Mouse (Mus musculus) E14TG2a.4 (cell line): ENCODE results near the gene Ndufa13.
A peak's percentile ranks its signal among the peaks of the same experiment; 100 is the strongest.

Experiments used
- H3K27me3 ChIP-seq: 2 replicates; pipeline ENCODE4 v1.6.1; 2014; ENCODE audit warnings: low read length, control low read depth; ENCODE audit not compliant: insufficient read depth
- H3K36me3 ChIP-seq: 2 replicates; pipeline ENCODE4 v1.6.1; 2014; ENCODE audit warnings: low read length, control low read depth; ENCODE audit not compliant: insufficient read depth
- H3K4me1 ChIP-seq: replicated peaks from 2 replicates; pipeline ENCODE4 v1.6.1; 2014; ENCODE audit warnings: low read depth, low read length, control low read depth
- H3K4me3 ChIP-seq: replicated peaks from 2 replicates; pipeline ENCODE4 v1.5.1; 2014; ENCODE audit warnings: mild to moderate bottlenecking, low read length
- H3K9me3 ChIP-seq: 2 replicates; pipeline ENCODE4 v1.6.1; 2014; ENCODE audit warnings: low read length, control low read depth
- CTCF ChIP-seq: conservative IDR thresholded peaks from 2 replicates; pipeline ENCODE4 v1.5.1; 2014; ENCODE audit warnings: low read length
- NANOG ChIP-seq: IDR thresholded peaks from 2 replicates; pipeline ENCODE4 v1.6.1; 2014; ENCODE audit warnings: borderline replicate concordance, low read length, mixed read lengths
- POU5F1 ChIP-seq: IDR thresholded peaks from 2 replicates; pipeline ENCODE4 v1.6.1; 2014; ENCODE audit warnings: low read length, borderline replicate concordance

Ndufa13 gene

DNA sequence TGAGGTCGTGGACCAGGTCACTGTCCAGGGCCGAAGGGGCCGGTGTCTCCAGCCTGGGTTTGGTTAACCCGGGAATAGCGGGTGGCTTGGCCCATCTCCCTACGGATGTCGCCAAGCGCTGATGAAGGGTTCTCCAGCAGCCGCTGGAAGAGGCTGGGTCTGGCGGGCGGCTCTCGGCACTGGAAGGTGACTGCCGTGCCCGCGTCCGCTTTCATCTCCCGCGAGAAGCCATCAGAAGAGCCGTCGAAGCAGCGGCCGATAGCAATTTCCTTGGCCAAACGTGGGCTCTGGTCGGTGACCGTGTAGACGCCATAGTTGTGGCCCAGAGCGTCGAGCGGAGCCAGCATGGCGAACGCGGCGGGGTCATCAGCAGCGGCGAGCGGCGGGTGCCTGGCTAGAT is 21.5 kb downstream of the Ndufa13 start:
- Histone ChIP-seq H3K4me3 (peak overlapping the region; percentile 75), H3K9me3 (no peaks in the 10 kb centered on the region), H3K27me3 (peaks cover 80% of the 10 kb centered on the region), H3K4me1 (peaks cover 42% of the 10 kb centered on the region), H3K36me3 (no peaks in the 10 kb centered on the region)
- TF ChIP-seq CTCF (no peak), POU5F1 (no peak), NANOG (no peak)

- TF ChIP-seq NANOG (no peak), POU5F1 (no peak), CTCF (no peak)
- Histone ChIP-seq H3K27me3 (peaks cover 69% of the 10 kb centered on the region), H3K9me3 (no peaks in the 10 kb centered on the region), H3K4me3 (no peak overlapping the region), H3K36me3 (no peaks in the 10 kb centered on the region), H3K4me1 (peaks cover 31% of the 10 kb centered on the region)
Observed at GRCm38 (mm10) chr8:69879678-69880077, 22.7 kb downstream of the Ndufa13 start.

GRCm38 (mm10) chr8:69877992-69878391 is 24.4 kb downstream of the Ndufa13 start:
- peaks cover 52% of the 10 kb centered on the region for H3K27me3 ChIP-seq
- H3K4me3 ChIP-seq = no peak overlapping the region
- peaks cover 21% of the 10 kb centered on the region for H3K4me1 ChIP-seq
- H3K9me3 ChIP-seq = no peaks in the 10 kb centered on the region
- no peaks in the 10 kb centered on the region for H3K36me3 ChIP-seq
- no peak for TF ChIP-seq POU5F1
- TF ChIP-seq NANOG = no peak
- no peak for TF ChIP-seq CTCF

GRCm38 (mm10) chr8:69877396-69877795 is 25.0 kb downstream of the Ndufa13 start:
- Histone ChIP-seq H3K36me3 (no peaks in the 10 kb centered on the region), H3K4me1 (peaks cover 17% of the 10 kb centered on the region)
- TF ChIP-seq CTCF = no peak
- no peak for TF ChIP-seq NANOG
- no peak for TF ChIP-seq POU5F1

GRCm38 (mm10) chr8:69876967-69877366 is 25.4 kb downstream of the Ndufa13 start:
- no peaks in the 10 kb centered on the region for H3K9me3 ChIP-seq
- H3K27me3 ChIP-seq = peaks cover 42% of the 10 kb centered on the region
- no peak for TF ChIP-seq POU5F1
- TF ChIP-seq CTCF = no peak
- TF ChIP-seq NANOG = no peak
- no peaks in the 10 kb centered on the region for H3K36me3 ChIP-seq
- H3K4me1 ChIP-seq = peaks cover 17% of the 10 kb centered on the region
- no peak overlapping the region for H3K4me3 ChIP-seq

More at GRCm38 (mm10) chr8:69877396-69877795, 25.0 kb downstream of the Ndufa13 start:
- Histone ChIP-seq H3K4me3 (no peak overlapping the region), H3K9me3 (no peaks in the 10 kb centered on the region), H3K27me3 (peaks cover 46% of the 10 kb centered on the region)

- Histone ChIP-seq H3K27me3 (peaks cover 33% of the 10 kb centered on the region), H3K4me3 (no peak overlapping the region), H3K9me3 (no peaks in the 10 kb centered on the region), H3K4me1 (peaks cover 17% of the 10 kb centered on the region), H3K36me3 (no peaks in the 10 kb centered on the region)
- TF ChIP-seq CTCF (no peak), POU5F1 (no peak), NANOG (no peak)
Observed at GRCm38 (mm10) chr8:69876097-69876496, 26.3 kb downstream of the Ndufa13 start.

- no peak for TF ChIP-seq NANOG
- no peak for TF ChIP-seq CTCF
- TF ChIP-seq POU5F1 = no peak
- Histone ChIP-seq H3K27me3 (peaks cover 19% of the 10 kb centered on the region), H3K36me3 (no peaks in the 10 kb centered on the region), H3K4me3 (no peak overlapping the region), H3K4me1 (peaks cover 6% of the 10 kb centered on the region), H3K9me3 (no peaks in the 10 kb centered on the region)
Observed at GRCm38 (mm10) chr8:69874654-69875053, 27.7 kb downstream of the Ndufa13 start.

DNA sequence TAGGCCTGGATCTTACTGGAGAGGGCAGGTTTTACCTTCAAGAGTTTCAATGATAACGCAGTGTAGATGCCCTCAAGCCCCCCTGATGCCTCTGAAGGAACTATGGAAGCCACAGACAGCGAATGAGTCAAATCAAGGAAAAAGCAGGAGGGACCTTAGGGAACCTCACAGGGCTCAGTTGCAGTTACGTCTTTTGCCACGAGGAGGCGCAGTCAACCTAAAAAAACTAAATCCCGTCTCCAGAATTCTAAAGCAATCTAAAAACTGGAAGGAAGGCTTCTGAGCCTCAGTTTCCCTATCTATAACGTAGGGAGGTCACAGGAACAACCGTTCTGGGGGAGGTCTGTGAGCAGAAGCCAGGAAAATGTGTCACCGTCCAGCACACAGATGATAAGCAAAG is 28.2 kb downstream of the Ndufa13 start:
- Histone ChIP-seq H3K27me3 (peaks cover 14% of the 10 kb centered on the region), H3K36me3 (no peaks in the 10 kb centered on the region), H3K4me3 (no peak overlapping the region), H3K9me3 (no peaks in the 10 kb centered on the region), H3K4me1 (peaks cover 6% of the 10 kb centered on the region)
- no peak for TF ChIP-seq NANOG
- TF ChIP-seq CTCF = peak; percentile 99

GRCm38 (mm10) chr8:69870907-69871306 is 31.5 kb downstream of the Ndufa13 start:
- Histone ChIP-seq H3K36me3 (no peaks in the 10 kb centered on the region), H3K27me3 (peaks cover 3% of the 10 kb centered on the region; the same call in 1 of the 2 replicates), H3K9me3 (no peaks in the 10 kb centered on the region), H3K4me1 (no peaks in the 10 kb centered on the region), H3K4me3 (no peak overlapping the region)
- TF ChIP-seq NANOG (no peak), CTCF (no peak), POU5F1 (no peak)
